In genomic region chr19:37374941-37375754, GRCm38 (mm10) we compare ENCODE assay signal across 7 mouse cellular contexts. TPM values are rescaled to one million over a fixed set of nuclear protein-coding genes. Genes with fewer than 3 reads are reported as not detected.
DNase-seq lines count a peak whose midpoint lies in the region; ATAC-seq and TF ChIP-seq lines count a peak whose summit lies in the region.

No protein-coding gene starts in this region.

- H3K27me3 ChIP-seq in testis, adult 2 months (ENCODE audit: control insufficient read depth, insufficient read depth, low read length), result no peaks in the 10 kb centered on the region
- H3K27me3 ChIP-seq in hindbrain, embryonic 16.5 days (replicated peaks; ENCODE audit: control insufficient read depth, insufficient read depth, low read length), result no peaks in the 10 kb centered on the region
- no peaks in the 10 kb centered on the region for H3K27me3 ChIP-seq in midbrain, embryonic 15.5 days (replicated peaks)

- no peaks in the 10 kb centered on the region for H3K9me3 ChIP-seq in hindbrain, embryonic 16.5 days (ENCODE audit: control insufficient read depth, low read length)
- no peaks in the 10 kb centered on the region for H3K9me3 ChIP-seq in midbrain, embryonic 15.5 days

- DNase-seq in testis, postnatal 14 days (ENCODE audit: low spot score), result no peak
- peak; percentile 21 for DNase-seq in c-Kit-positive CD71-positive TER-119-negative erythroid progenitor cells, embryonic 14.5 days (ENCODE audit: low read depth)
- no peak for DNase-seq in ovary, adult 18-20 months (ENCODE audit: low spot score)
- no peak for DNase-seq in testis, postnatal 10 days (ENCODE audit: low spot score)

- peak overlapping the region; percentile 99 for H3K4me3 ChIP-seq in testis, adult 2 months (ENCODE audit: control insufficient read depth, low read depth, low read length)
- H3K4me3 ChIP-seq in hindbrain, embryonic 16.5 days (ENCODE audit: low read length), result peak overlapping the region; percentile 86
- H3K4me3 ChIP-seq in midbrain, embryonic 15.5 days, result peak overlapping the region; percentile 72

- H3K27ac ChIP-seq in testis, adult 2 months (ENCODE audit: control insufficient read depth, insufficient read depth, low read depth, low read length), result peak overlapping the region; percentile 85
- H3K27ac ChIP-seq in hindbrain, embryonic 16.5 days (ENCODE audit: low read depth, low read length), result peak overlapping the region; percentile 95
- H3K27ac ChIP-seq in midbrain, embryonic 15.5 days, result peak overlapping the region; percentile 90

- peak overlapping the region; percentile 72 for H3K4me2 ChIP-seq in hindbrain, embryonic 16.5 days (ENCODE audit: low read length)
- H3K4me2 ChIP-seq in midbrain, embryonic 15.5 days, result peak overlapping the region; percentile 83

- H3K4me1 ChIP-seq in testis, adult 2 months (ENCODE audit: control insufficient read depth, insufficient read depth, low read length), result no peaks in the 10 kb centered on the region
- peaks cover 2% of the 10 kb centered on the region; the same call in 1 of the 2 replicates for H3K4me1 ChIP-seq in hindbrain, embryonic 16.5 days (ENCODE audit: control insufficient read depth, insufficient read depth, low read depth, low read length)
- peaks cover 14% of the 10 kb centered on the region for H3K4me1 ChIP-seq in midbrain, embryonic 15.5 days

- 20% methylated on average over 7 of the region's 7 CpGs for WGBS in hindbrain, embryonic 16.5 days
- 26% methylated on average over 7 of the region's 7 CpGs for WGBS in midbrain, embryonic 15.5 days

- no peak for TF ChIP-seq POLR2A in testis, adult 2 months (IDR thresholded peaks at IDR 0.05; ENCODE audit: control insufficient read depth, low read depth, low read length)

- ATAC-seq in hindbrain, embryonic 16.5 days, result no peak
- ATAC-seq in midbrain, embryonic 15.5 days (replicated peaks), result no peak; the same call in 1 of the 2 replicates

- TF ChIP-seq CTCF in testis, adult 2 months (IDR thresholded peaks at IDR 0.05; ENCODE audit: control insufficient read depth, insufficient read depth, insufficient replicate concordance, low read depth, low read length), result no peak

- peak overlapping the region; percentile 82 for H3K9ac ChIP-seq in hindbrain, embryonic 16.5 days (ENCODE audit: low read depth, low read length)
- H3K9ac ChIP-seq in midbrain, embryonic 15.5 days, result peak overlapping the region; percentile 54

- H3K36me3 ChIP-seq in testis, adult 2 months (ENCODE audit: control insufficient read depth, insufficient read depth, low read length), result no peaks in the 10 kb centered on the region
- no peaks in the 10 kb centered on the region for H3K36me3 ChIP-seq in hindbrain, embryonic 16.5 days (ENCODE audit: control insufficient read depth, insufficient read depth, low read length)
- H3K36me3 ChIP-seq in midbrain, embryonic 15.5 days (replicated peaks), result no peaks in the 10 kb centered on the region

RNA-seq across cellular contexts. Expression of gene Kif11, which starts 1.1 kb away (rescaled TPM):
- 6.7 and 8.9 TPM in 2 replicates for polyA plus RNA-seq in testis, adult 2 months (2012; rRNA removed)
- 9.3 and 12.0 TPM in 2 replicates for polyA plus RNA-seq in hindbrain, embryonic 16.5 days (2015; fragmentation: Nextera tagmentation; extraction: Ambion mirVana)
- 8.4 and 11.3 TPM in 2 replicates for polyA plus RNA-seq in midbrain, embryonic 15.5 days (2015; fragmentation: Nextera tagmentation; extraction: Ambion mirVana)

RNA-seq across cellular contexts. Expression of gene Ide, which starts 37.5 kb away (rescaled TPM):
- 91.8 and 96.7 TPM in 2 replicates for polyA plus RNA-seq in testis, adult 2 months (2012; rRNA removed)
- polyA plus RNA-seq in hindbrain, embryonic 16.5 days (2015; fragmentation: Nextera tagmentation; extraction: Ambion mirVana), result 44.2 and 51.5 TPM in 2 replicates
- 37.8 and 39.0 TPM in 2 replicates for polyA plus RNA-seq in midbrain, embryonic 15.5 days (2015; fragmentation: Nextera tagmentation; extraction: Ambion mirVana)

RNA-seq across cellular contexts. Expression of gene Hhex, which starts 59.5 kb away (rescaled TPM):
- 0.89 and 0.93 TPM in 2 replicates for polyA plus RNA-seq in testis, adult 2 months (2012; rRNA removed)
- polyA plus RNA-seq in hindbrain, embryonic 16.5 days (2015; fragmentation: Nextera tagmentation; extraction: Ambion mirVana), result 4.7 and 5.5 TPM in 2 replicates
- polyA plus RNA-seq in midbrain, embryonic 15.5 days (2015; fragmentation: Nextera tagmentation; extraction: Ambion mirVana), result 5.1 and 5.2 TPM in 2 replicates
